ENCODE assay signal across 25 mouse cellular contexts in genomic region chr2:34482102-34482501, GRCm38 (mm10).
DNase-seq lines count a peak whose midpoint lies in the region; ATAC-seq and TF ChIP-seq lines count a peak whose summit lies in the region.
"Had no signal": no experiment of that assay in that cellular context is flagged by ENCODE, and none has a peak within 500 bp of the region (broad histone marks: within the 10 kb centered on the region; RNA-seq: fewer than 3 reads in every experiment).

No protein-coding gene starts in this region.

- DNase-seq in kidney, adult 2 months, result peak; percentile 22
- DNase-seq in kidney, adult 18-20 months, result no peak
- no peak for DNase-seq in midbrain, embryonic 11.5 days (ENCODE audit: low spot score, missing footprints)
- DNase-seq in layer of hippocampus, adult 9-10 months (ENCODE audit: low spot score), result no peak
- DNase-seq in gastrocnemius, adult 18-20 months (ENCODE audit: low spot score), result no peak
- DNase-seq: adrenal gland, adult 2 months; adrenal gland, postnatal 25 days; embryo, embryonic 11 days; gastrocnemius, postnatal 10 days; gastrocnemius, postnatal 36 days; heart, adult 2 months; heart, postnatal 14 days; heart, postnatal 4 days had no signal

- TF ChIP-seq CTCF in kidney, adult 2 months (conservative IDR thresholded peaks at IDR 0.05; ENCODE audit: insufficient read depth, insufficient read length, low read depth, low read length), result no peak

- no peak overlapping the region for H3K9ac ChIP-seq in midbrain, embryonic 13.5 days (replicated peaks)
- no peak overlapping the region for H3K9ac ChIP-seq in midbrain, embryonic 11.5 days (ENCODE audit: low read length)
- H3K9ac ChIP-seq in intestine, embryonic 15.5 days, result no peak overlapping the region
- no peak overlapping the region for H3K9ac ChIP-seq in intestine, embryonic 16.5 days (ENCODE audit: low read depth, low read length)
- H3K9ac ChIP-seq: embryonic facial prominence, embryonic 13.5 days; forebrain, embryonic 12.5 days; forebrain, embryonic 15.5 days; heart, embryonic 13.5 days had no signal

- no peaks in the 10 kb centered on the region for H3K27me3 ChIP-seq in kidney, adult 2 months (replicated peaks; ENCODE audit: control insufficient read depth, insufficient read depth, low read length)
- no peaks in the 10 kb centered on the region for H3K27me3 ChIP-seq in midbrain, embryonic 13.5 days
- H3K27me3 ChIP-seq in midbrain, embryonic 11.5 days (ENCODE audit: control insufficient read depth, insufficient read depth, low read length), result no peaks in the 10 kb centered on the region
- no peaks in the 10 kb centered on the region for H3K27me3 ChIP-seq in intestine, embryonic 15.5 days (replicated peaks)
- H3K27me3 ChIP-seq in intestine, embryonic 16.5 days (replicated peaks; ENCODE audit: control insufficient read depth, insufficient read depth, low read length), result no peaks in the 10 kb centered on the region
- H3K27me3 ChIP-seq: embryonic facial prominence, embryonic 13.5 days; forebrain, embryonic 12.5 days; forebrain, embryonic 15.5 days; heart, embryonic 13.5 days; hindbrain, embryonic 15.5 days had no signal

- no peak overlapping the region for H3K4me2 ChIP-seq in midbrain, embryonic 13.5 days (replicated peaks)
- H3K4me2 ChIP-seq in midbrain, embryonic 11.5 days, result no peak overlapping the region
- no peak overlapping the region for H3K4me2 ChIP-seq in intestine, embryonic 15.5 days (replicated peaks)
- H3K4me2 ChIP-seq in intestine, embryonic 16.5 days (ENCODE audit: low read depth, low read length), result no peak overlapping the region
- H3K4me2 ChIP-seq: embryonic facial prominence, embryonic 13.5 days; forebrain, embryonic 12.5 days; forebrain, embryonic 15.5 days; heart, embryonic 13.5 days; hindbrain, embryonic 15.5 days had no signal

- H3K27ac ChIP-seq in kidney, adult 2 months (ENCODE audit: insufficient read depth, low read depth, low read length), result no peak overlapping the region
- H3K27ac ChIP-seq in midbrain, embryonic 13.5 days, result 0 out of 2 replicates have a peak overlapping the region, but pooled peaks have one; percentile 14
- no peak overlapping the region for H3K27ac ChIP-seq in midbrain, embryonic 11.5 days (ENCODE audit: low read depth, low read length)
- no peak overlapping the region for H3K27ac ChIP-seq in intestine, embryonic 15.5 days
- H3K27ac ChIP-seq in intestine, embryonic 16.5 days (ENCODE audit: low read length), result 0 out of 2 replicates have a peak overlapping the region, but pooled peaks have one; percentile 2
- H3K27ac ChIP-seq: embryonic facial prominence, embryonic 10.5 days; embryonic facial prominence, embryonic 13.5 days; forebrain, embryonic 15.5 days; heart, adult 2 months; heart, embryonic 10.5 days; heart, embryonic 13.5 days had no signal

- H3K9me3 ChIP-seq in midbrain, embryonic 13.5 days, result no peaks in the 10 kb centered on the region
- H3K9me3 ChIP-seq in midbrain, embryonic 11.5 days (ENCODE audit: control insufficient read depth, low read length), result no peaks in the 10 kb centered on the region
- H3K9me3 ChIP-seq in intestine, embryonic 15.5 days, result no peaks in the 10 kb centered on the region
- no peaks in the 10 kb centered on the region for H3K9me3 ChIP-seq in intestine, embryonic 16.5 days (ENCODE audit: control insufficient read depth, low read length)
- H3K9me3 ChIP-seq: embryonic facial prominence, embryonic 10.5 days; embryonic facial prominence, embryonic 13.5 days; forebrain, embryonic 12.5 days; forebrain, embryonic 15.5 days; heart, embryonic 10.5 days; heart, embryonic 13.5 days; hindbrain, embryonic 15.5 days had no signal

- peaks cover 10% of the 10 kb centered on the region; the same call in 1 of the 2 replicates for H3K4me1 ChIP-seq in kidney, adult 2 months (ENCODE audit: control insufficient read depth, insufficient read depth, low read length)
- H3K4me1 ChIP-seq in midbrain, embryonic 13.5 days (replicated peaks), result peaks cover 43% of the 10 kb centered on the region
- H3K4me1 ChIP-seq in midbrain, embryonic 11.5 days (ENCODE audit: control insufficient read depth, insufficient read depth, low read length), result peaks cover 8% of the 10 kb centered on the region
- H3K4me1 ChIP-seq in intestine, embryonic 15.5 days (replicated peaks), result 0 out of 2 replicates have a peak, but pooled peaks cover 3% of the 10 kb centered on the region
- peaks cover 3% of the 10 kb centered on the region for H3K4me1 ChIP-seq in intestine, embryonic 16.5 days (ENCODE audit: control insufficient read depth, insufficient read depth, low read length)
- H3K4me1 ChIP-seq: heart, embryonic 10.5 days had no signal

- no peak for ATAC-seq in midbrain, embryonic 13.5 days
- no peak for ATAC-seq in midbrain, embryonic 11.5 days (ENCODE audit: low FRiP score)
- ATAC-seq in intestine, embryonic 15.5 days, result peak; percentile 72; the same call in 1 of the 2 replicates
- peak; percentile 83 for ATAC-seq in intestine, embryonic 16.5 days
- ATAC-seq: CD4-positive, CD25-positive, alpha-beta regulatory T cell, adult 4 months; forebrain, embryonic 15.5 days had no signal

- TF ChIP-seq POLR2A in kidney, adult 2 months (IDR thresholded peaks at IDR 0.05; ENCODE audit: low read depth, low read length), result no peak

- H3K4me3 ChIP-seq in kidney, adult 2 months (ENCODE audit: insufficient read depth, low read depth, low read length), result no peak overlapping the region
- H3K4me3 ChIP-seq in midbrain, embryonic 13.5 days (replicated peaks), result no peak overlapping the region
- H3K4me3 ChIP-seq in midbrain, embryonic 11.5 days (ENCODE audit: low read depth, low read length), result no peak overlapping the region
- H3K4me3 ChIP-seq in intestine, embryonic 15.5 days (replicated peaks), result no peak overlapping the region
- H3K4me3 ChIP-seq in intestine, embryonic 16.5 days (ENCODE audit: low read length), result no peak overlapping the region
- H3K4me3 ChIP-seq: embryonic facial prominence, embryonic 10.5 days; embryonic facial prominence, embryonic 13.5 days; erythroblast, embryonic 14.5 days; forebrain, embryonic 12.5 days; forebrain, embryonic 15.5 days; heart, adult 2 months; heart, embryonic 10.5 days; heart, embryonic 13.5 days; hindbrain, embryonic 15.5 days had no signal

- H3K36me3 ChIP-seq in kidney, adult 2 months (ENCODE audit: control insufficient read depth, insufficient read depth, low read length), result no peaks in the 10 kb centered on the region
- no peaks in the 10 kb centered on the region for H3K36me3 ChIP-seq in midbrain, embryonic 13.5 days
- no peaks in the 10 kb centered on the region for H3K36me3 ChIP-seq in midbrain, embryonic 11.5 days (ENCODE audit: control insufficient read depth, insufficient read depth, low read length)
- no peaks in the 10 kb centered on the region; the same call in 1 of the 2 replicates for H3K36me3 ChIP-seq in intestine, embryonic 15.5 days
- no peaks in the 10 kb centered on the region for H3K36me3 ChIP-seq in intestine, embryonic 16.5 days (ENCODE audit: control insufficient read depth, insufficient read depth, low read length)
- H3K36me3 ChIP-seq: embryonic facial prominence, embryonic 10.5 days; embryonic facial prominence, embryonic 13.5 days; forebrain, embryonic 12.5 days; forebrain, embryonic 15.5 days; heart, embryonic 10.5 days; heart, embryonic 13.5 days; hindbrain, embryonic 15.5 days had no signal

- WGBS in kidney, adult 2 months, result 56% methylated on average over 3 of the region's 3 CpGs
- 58% methylated on average over 3 of the region's 3 CpGs for WGBS in midbrain, embryonic 13.5 days
- WGBS in midbrain, embryonic 11.5 days, result 63% methylated on average over 3 of the region's 3 CpGs
- WGBS in intestine, embryonic 15.5 days, result 49% methylated on average over 3 of the region's 3 CpGs
- 48% methylated on average over 3 of the region's 3 CpGs for WGBS in intestine, embryonic 16.5 days

Comparison
In these comparisons a context has a peak if more than half of its experiments do, and no peak if none do; other contexts are left out.
1. H3K27ac ChIP-seq: peak in midbrain, embryonic 13.5 days (single experiment) and intestine, embryonic 16.5 days (single experiment); none in kidney, adult 2 months (single experiment), midbrain, embryonic 11.5 days (single experiment) and intestine, embryonic 15.5 days (single experiment).
2. ATAC-seq: peak in intestine, embryonic 15.5 days (single experiment) and intestine, embryonic 16.5 days (single experiment); none in midbrain, embryonic 13.5 days (single experiment) and midbrain, embryonic 11.5 days (single experiment).